ENCODE assay signal across 7 mouse cellular contexts in genomic region chr5:117286831-117287822, GRCm38 (mm10). TPM values are rescaled to one million over a fixed set of nuclear protein-coding genes. Genes with fewer than 3 reads are reported as not detected.
DNase-seq lines count a peak whose midpoint lies in the region; ATAC-seq lines count a peak whose summit lies in the region.

Pebp1 (minus strand) TSS chr5:117287625.

- H3K4me3 ChIP-seq in embryonic facial prominence, embryonic 11.5 days (ENCODE audit: low read depth, low read length) = peak within 1 kb of the TSS; percentile 83
- peak within 1 kb of the TSS; percentile 81 for H3K4me3 ChIP-seq in limb, embryonic 11.5 days (ENCODE audit: low read depth, low read length)
- peak within 1 kb of the TSS; percentile 85 for H3K4me3 ChIP-seq in midbrain, embryonic 14.5 days (replicated peaks; ENCODE audit: low read depth, low read length)

- DNase-seq in adrenal gland, postnatal 14 days = peak; percentile 99
- peak; percentile 98 for DNase-seq in embryonic facial prominence, embryonic 11.5 days (ENCODE audit: low spot score)
- DNase-seq in heart, adult 11 months = peak; percentile 100
- DNase-seq in kidney, adult 18-20 months = peak; percentile 95
- peak; percentile 97 for DNase-seq in limb, embryonic 11.5 days (ENCODE audit: low spot score)
- DNase-seq in midbrain, embryonic 14.5 days = peak; percentile 98
- DNase-seq in spleen, adult 18-20 months = peak; percentile 90 to 94

- ATAC-seq in embryonic facial prominence, embryonic 11.5 days (replicated peaks; ENCODE audit: insufficient number of reproducible peaks, low FRiP score, low TSS enrichment, low read depth) = peak; percentile 95
- ATAC-seq in limb, embryonic 11.5 days (ENCODE audit: insufficient number of reproducible peaks, low FRiP score, low TSS enrichment, low read depth) = peak; percentile 91
- peak; percentile 95 for ATAC-seq in midbrain, embryonic 14.5 days (ENCODE audit: low FRiP score, low TSS enrichment)

- no peaks in the 10 kb centered on the region for H3K27me3 ChIP-seq in embryonic facial prominence, embryonic 11.5 days (ENCODE audit: control insufficient read depth, insufficient read depth, low read length)
- no peaks in the 10 kb centered on the region for H3K27me3 ChIP-seq in limb, embryonic 11.5 days (ENCODE audit: control insufficient read depth, insufficient read depth, low read length)
- no peaks in the 10 kb centered on the region for H3K27me3 ChIP-seq in midbrain, embryonic 14.5 days (ENCODE audit: control insufficient read depth, insufficient read depth, low read length)

- no peaks in the 10 kb centered on the region for H3K4me1 ChIP-seq in embryonic facial prominence, embryonic 11.5 days (ENCODE audit: control insufficient read depth, insufficient read depth, low read length)
- peaks cover 12% of the 10 kb centered on the region; the same call in 1 of the 2 replicates for H3K4me1 ChIP-seq in limb, embryonic 11.5 days (ENCODE audit: control insufficient read depth, insufficient read depth, low read length)
- peaks cover 16% of the 10 kb centered on the region for H3K4me1 ChIP-seq in midbrain, embryonic 14.5 days (ENCODE audit: control insufficient read depth, insufficient read depth, low read length)

- H3K27ac ChIP-seq in embryonic facial prominence, embryonic 11.5 days (replicated peaks; ENCODE audit: low read depth, low read length) = 0 out of 2 replicates have a peak within 1 kb of the TSS, but pooled peaks have one; percentile 35
- peak within 1 kb of the TSS; percentile 42 for H3K27ac ChIP-seq in limb, embryonic 11.5 days (replicated peaks; ENCODE audit: low read depth, low read length)
- peak within 1 kb of the TSS; percentile 61; the same call in 1 of the 2 replicates for H3K27ac ChIP-seq in midbrain, embryonic 14.5 days (replicated peaks; ENCODE audit: low read depth, low read length)

- H3K4me2 ChIP-seq in embryonic facial prominence, embryonic 11.5 days (ENCODE audit: low read depth, low read length) = peak within 1 kb of the TSS; percentile 52
- peak within 1 kb of the TSS; percentile 58 for H3K4me2 ChIP-seq in limb, embryonic 11.5 days (ENCODE audit: low read depth, severe bottlenecking)
- peak within 1 kb of the TSS; percentile 61 for H3K4me2 ChIP-seq in midbrain, embryonic 14.5 days (ENCODE audit: low read length)

- H3K36me3 ChIP-seq in embryonic facial prominence, embryonic 11.5 days (replicated peaks; ENCODE audit: control insufficient read depth, insufficient read depth, low read depth, low read length) = no peaks in the 10 kb centered on the region; the same call in 1 of the 2 replicates
- H3K36me3 ChIP-seq in limb, embryonic 11.5 days (ENCODE audit: control insufficient read depth, insufficient read depth, low read length) = peaks cover 5% of the 10 kb centered on the region; the same call in 1 of the 2 replicates
- peaks cover 27% of the 10 kb centered on the region for H3K36me3 ChIP-seq in midbrain, embryonic 14.5 days (ENCODE audit: control insufficient read depth, insufficient read depth, low read length)

- no peaks in the 10 kb centered on the region for H3K9me3 ChIP-seq in embryonic facial prominence, embryonic 11.5 days (replicated peaks; ENCODE audit: control insufficient read depth, low read length)
- no peaks in the 10 kb centered on the region for H3K9me3 ChIP-seq in limb, embryonic 11.5 days (ENCODE audit: control insufficient read depth, low read length)
- no peaks in the 10 kb centered on the region for H3K9me3 ChIP-seq in midbrain, embryonic 14.5 days (ENCODE audit: control insufficient read depth, low read length)

- under 1% methylated on average over 70 of the region's 77 CpGs for WGBS in embryonic facial prominence, embryonic 11.5 days
- WGBS in limb, embryonic 11.5 days = under 1% methylated on average over 73 of the region's 77 CpGs
- WGBS in midbrain, embryonic 14.5 days = under 1% methylated on average over 73 of the region's 77 CpGs

- peak within 1 kb of the TSS; percentile 85 for H3K9ac ChIP-seq in embryonic facial prominence, embryonic 11.5 days (replicated peaks; ENCODE audit: low read length)
- H3K9ac ChIP-seq in limb, embryonic 11.5 days (ENCODE audit: low read length) = peak within 1 kb of the TSS; percentile 92
- H3K9ac ChIP-seq in midbrain, embryonic 14.5 days (replicated peaks; ENCODE audit: low read length) = peak within 1 kb of the TSS; percentile 84

RNA-seq across cellular contexts. Expression of gene Pebp1, which starts in this region (rescaled TPM):
- 832 and 835 TPM in 2 replicates for total RNA-seq in adrenal gland, postnatal 14 days (2021)
- polyA plus RNA-seq in embryonic facial prominence, embryonic 11.5 days (2014; fragmentation: Nextera tagmentation; extraction: Ambion mirVana) = 861 and 931 TPM in 2 replicates
- 838 and 884 TPM in 2 replicates for polyA plus RNA-seq in limb, embryonic 11.5 days (2014; fragmentation: Nextera tagmentation; extraction: Ambion mirVana)
- polyA plus RNA-seq in midbrain, embryonic 14.5 days (2014; fragmentation: Nextera tagmentation; extraction: Ambion mirVana) = 1,041 and 1,069 TPM in 2 replicates

Comparison
In these comparisons a context has a peak if more than half of its experiments do, and no peak if none do; other contexts are left out.
1. Peak in every context shown above with its lines: DNase-seq, ATAC-seq, H3K4me3 ChIP-seq and H3K27ac ChIP-seq.